Mouse (Mus musculus) liver, embryonic 13.5 days (tissue): ENCODE data around the gene Smagp. TPM values are rescaled to one million over a fixed set of nuclear protein-coding genes. Genes with fewer than 3 reads are reported as not detected.

ENCODE experiments used
- ATAC-seq: fragments of 200-750 bp; cut with Nextera tagmentation; 2 replicates; pipeline ENCODE4 v1.8.0; 2017; ENCODE audit warnings: low read depth, mild to moderate bottlenecking, moderate number of reproducible peaks, moderate library complexity
- DNase-seq: peaks from one replicate; pipeline ENCODE4 v3.0.0; 2022
- H3K27ac ChIP-seq: fragments of 300-500 bp; sonication (generic); 2 replicates; pipeline ENCODE4 v1.5.1; 2015; ENCODE audit warnings: moderate library complexity, mild to moderate bottlenecking, inconsistent platforms
- H3K27me3 ChIP-seq: fragments of 300-500 bp; sonication (generic); 2 replicates; pipeline ENCODE4 v1.6.1; 2015; ENCODE audit warnings: mild to moderate bottlenecking, inconsistent platforms
- H3K36me3 ChIP-seq: fragments of 300-500 bp; sonication (generic); 2 replicates; pipeline ENCODE4 v1.6.1; 2015; ENCODE audit warnings: mild to moderate bottlenecking, inconsistent platforms
- H3K4me1 ChIP-seq: fragments of 300-500 bp; sonication (generic); replicated peaks from 2 replicates; pipeline ENCODE4 v1.6.1; 2015; ENCODE audit warnings: inconsistent platforms
- H3K4me2 ChIP-seq: fragments of 300-500 bp; sonication (generic); 2 replicates; pipeline ENCODE4 v1.6.1; 2015; ENCODE audit warnings: inconsistent platforms, mild to moderate bottlenecking, moderate library complexity
- H3K4me3 ChIP-seq: fragments of 300-500 bp; sonication (generic); replicated peaks from 2 replicates; pipeline ENCODE4 v1.5.1; 2015; ENCODE audit warnings: mild to moderate bottlenecking, inconsistent platforms
- H3K9ac ChIP-seq: fragments of 300-500 bp; sonication (generic); 2 replicates; pipeline ENCODE4 v1.6.1; 2015; ENCODE audit warnings: mild to moderate bottlenecking, inconsistent platforms
- H3K9me3 ChIP-seq: fragments of 300-500 bp; sonication (generic); replicated peaks from 2 replicates; pipeline ENCODE4 v1.6.1; 2016; ENCODE audit warnings: inconsistent platforms
- WGBS: fragments of 180-500 bp; shearing (Covaris S2); methylation state at CpG from one replicate; pipeline ENCODE4 v1.1.7; 2015; ENCODE audit not compliant: insufficient replicate concordance; 5-methylcytosine and 5-hydroxymethylcytosine counted together
- microRNA-seq: library from miRNA; unstranded; fragments of <30 nt; microRNA quantifications from one replicate; pipeline ENCODE4, GENCODE M21; 2016
- polyA plus RNA-seq: library from polyadenylated mRNA; unstranded; fragments of >200 nt; fragmentation: Nextera tagmentation; extraction: Ambion mirVana; gene quantifications from 2 replicates; pipeline ENCODE4 v1.2.1, GENCODE M21; 2015

The Smagp gene
- polyA plus RNA-seq, 1 experiment from 2014 or later = 7.9 TPM

DNA sequence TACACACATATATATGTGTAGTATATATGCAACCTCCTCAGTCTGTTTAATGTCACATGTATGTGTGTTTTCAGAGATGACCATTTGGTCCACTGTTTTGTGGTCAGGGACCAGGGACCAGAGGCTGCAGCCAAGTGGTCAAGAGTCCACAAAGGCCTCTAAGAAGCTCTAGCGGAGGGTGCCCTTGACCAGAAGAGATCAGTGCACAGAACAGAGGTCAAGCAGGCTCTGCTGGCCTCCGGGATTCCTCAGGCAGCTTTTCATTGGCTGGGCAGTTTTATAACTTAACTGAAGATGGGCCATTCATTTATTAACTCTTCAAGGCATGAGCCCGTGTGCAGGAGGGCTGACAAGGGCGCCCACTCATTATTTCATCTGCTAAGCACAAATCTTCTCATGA is 49.6 kb downstream of the Smagp start:
- 72% methylated on average over 4 of the region's 4 CpGs for WGBS
- no peak for DNase-seq
- peaks cover 9% of the 10 kb centered on the region for H3K27me3 ChIP-seq
- no peaks in the 10 kb centered on the region for H3K36me3 ChIP-seq
- no peak overlapping the region for H3K4me2 ChIP-seq
- H3K4me3 ChIP-seq = no peak overlapping the region
- no peak for ATAC-seq
- H3K27ac ChIP-seq = no peak overlapping the region
- no peaks in the 10 kb centered on the region for H3K9me3 ChIP-seq
- no peak overlapping the region for H3K9ac ChIP-seq
- no peaks in the 10 kb centered on the region for H3K4me1 ChIP-seq

DNA sequence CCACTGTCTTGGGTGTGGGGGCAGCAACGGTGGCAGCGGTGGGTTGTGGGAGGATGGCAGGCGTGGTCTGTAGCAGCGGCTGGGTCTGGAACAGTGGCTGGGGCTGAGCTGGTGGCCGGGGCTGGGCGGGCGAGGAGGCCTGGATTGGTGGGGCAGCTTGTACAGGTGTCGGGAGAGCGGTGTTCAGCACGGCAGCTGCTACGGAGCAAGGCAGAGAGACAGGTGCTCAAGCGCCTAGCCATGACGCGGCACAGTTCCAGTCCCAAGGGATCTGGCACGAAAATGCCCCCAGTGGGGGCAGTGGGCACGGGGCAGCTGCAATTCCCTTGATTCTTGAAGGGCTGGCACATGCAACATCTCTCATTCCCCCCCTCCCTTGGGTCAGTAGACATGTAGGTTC is 50.8 kb downstream of the Smagp start:
- no peak for DNase-seq
- Histone ChIP-seq H3K9me3 (no peaks in the 10 kb centered on the region), H3K27me3 (peaks cover 9% of the 10 kb centered on the region), H3K36me3 (no peaks in the 10 kb centered on the region), H3K4me2 (no peak overlapping the region), H3K4me1 (no peaks in the 10 kb centered on the region), H3K9ac (no peak overlapping the region), H3K4me3 (no peak overlapping the region), H3K27ac (no peak overlapping the region)
- WGBS = 79% methylated on average over 16 of the region's 16 CpGs
- ATAC-seq = no peak

DNA sequence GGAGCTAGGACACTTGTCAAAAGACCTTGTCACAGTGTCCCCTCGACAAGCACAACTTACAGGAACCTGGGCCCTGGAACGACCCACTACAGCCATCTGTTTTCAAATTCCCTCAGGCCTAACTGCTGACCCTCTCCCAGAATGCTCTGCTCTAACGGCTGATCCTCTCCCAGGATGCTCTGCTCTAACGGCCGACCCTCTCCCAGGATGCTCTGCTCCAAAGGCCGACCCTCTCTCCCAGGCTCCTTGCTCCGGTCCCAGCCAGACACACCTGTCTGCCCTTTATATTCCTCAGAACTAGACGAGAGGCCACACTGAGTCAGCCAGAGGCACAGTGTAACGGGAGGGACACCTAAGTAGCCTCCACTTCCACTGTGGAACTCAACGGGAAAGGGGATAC is 56.6 kb downstream of the Smagp start:
- Histone ChIP-seq H3K36me3 (no peaks in the 10 kb centered on the region), H3K9me3 (no peaks in the 10 kb centered on the region), H3K4me2 (no peak overlapping the region), H3K4me1 (no peaks in the 10 kb centered on the region), H3K4me3 (no peak overlapping the region), H3K27ac (no peak overlapping the region), H3K27me3 (peaks cover 23% of the 10 kb centered on the region), H3K9ac (no peak overlapping the region)
- 75% methylated on average over 10 of the region's 10 CpGs for WGBS
- ATAC-seq (no peak), DNase-seq (no peak)

DNA sequence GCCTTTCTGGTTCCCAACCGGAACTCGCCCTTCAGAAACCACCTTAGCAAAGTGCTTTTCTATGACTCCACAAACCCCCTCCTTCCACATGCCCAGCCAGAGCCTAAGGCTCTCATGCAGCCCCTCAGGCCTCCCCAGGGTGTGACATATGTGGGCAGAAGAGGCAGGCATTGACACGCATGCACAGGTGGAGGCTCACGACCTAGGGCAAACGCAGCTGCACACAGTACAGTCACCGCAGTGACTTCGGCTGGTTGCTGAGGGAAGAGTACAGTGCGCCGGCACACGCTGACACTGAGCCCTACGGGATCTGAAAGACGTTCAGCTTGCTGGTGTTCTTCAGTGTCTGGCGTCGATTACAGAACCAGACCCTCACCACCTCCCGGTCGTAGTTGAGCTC is 58.8 kb downstream of the Smagp start:
- Histone ChIP-seq H3K9me3 (no peaks in the 10 kb centered on the region), H3K36me3 (no peaks in the 10 kb centered on the region)
- no peak for DNase-seq

DNA sequence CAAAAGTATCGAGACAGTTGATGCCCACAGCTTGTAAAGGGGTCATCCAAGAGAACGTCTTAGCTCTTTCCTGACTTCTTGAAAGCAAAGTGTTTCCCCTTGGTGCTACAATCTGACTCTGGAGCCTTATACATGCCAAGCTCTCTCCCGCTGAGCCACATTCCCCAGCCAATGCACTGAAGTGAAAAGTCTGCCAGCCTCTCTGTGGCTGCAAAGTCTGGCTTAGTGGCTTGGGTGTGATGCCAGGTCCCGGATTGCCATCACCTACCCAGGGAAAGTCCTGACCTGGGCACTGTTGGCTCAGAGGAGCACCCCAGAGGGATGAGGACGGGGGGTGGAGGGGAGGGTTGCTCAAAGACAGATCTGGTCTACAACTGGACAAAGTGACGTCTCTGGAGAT is 59.9 kb downstream of the Smagp start:
- 53% methylated on average over 6 of the region's 6 CpGs for WGBS
- H3K4me3 ChIP-seq = no peak overlapping the region

More for the DNA sequence above, 58.8 kb downstream of the Smagp start:
- Histone ChIP-seq H3K9ac (no peak overlapping the region), H3K27ac (no peak overlapping the region), H3K4me1 (no peaks in the 10 kb centered on the region), H3K4me2 (no peak overlapping the region), H3K27me3 (peaks cover 17% of the 10 kb centered on the region), H3K4me3 (no peak overlapping the region)
- WGBS = 78% methylated on average over 16 of the region's 16 CpGs
- ATAC-seq = no peak

DNA sequence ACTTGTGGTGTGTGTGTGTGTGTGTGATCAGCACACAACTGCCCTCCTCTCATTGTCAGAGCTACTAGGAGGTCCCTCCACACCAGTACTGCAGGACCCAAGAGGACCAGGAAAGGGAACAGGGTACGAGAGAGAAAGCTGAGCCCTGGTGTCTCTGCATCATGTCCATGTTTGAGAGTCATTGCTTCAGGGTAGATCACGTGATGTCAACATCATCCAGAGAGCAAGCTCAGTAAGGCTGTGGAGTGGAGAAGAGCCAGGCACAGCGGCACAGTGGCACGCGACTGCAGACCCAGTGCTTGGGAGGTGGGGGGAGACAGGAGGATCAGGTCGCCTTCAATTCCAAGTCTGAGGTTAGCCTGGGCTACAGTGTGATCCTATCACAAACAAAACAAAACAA is 60.3 kb downstream of the Smagp start:
- DNase-seq (no peak), ATAC-seq (no peak)
- no peak overlapping the region for H3K27ac ChIP-seq
- no peak overlapping the region for H3K4me2 ChIP-seq
- no peak overlapping the region for H3K4me3 ChIP-seq
- H3K9ac ChIP-seq = no peak overlapping the region
- no peaks in the 10 kb centered on the region for H3K9me3 ChIP-seq
- no peaks in the 10 kb centered on the region for H3K4me1 ChIP-seq
- H3K27me3 ChIP-seq = peaks cover 14% of the 10 kb centered on the region; the same call in 1 of the 2 replicates
- 62% methylated on average over 6 of the region's 6 CpGs for WGBS
- H3K36me3 ChIP-seq = no peaks in the 10 kb centered on the region

More for the DNA sequence above, 59.9 kb downstream of the Smagp start:
- DNase-seq = no peak
- Histone ChIP-seq H3K9ac (no peak overlapping the region), H3K27me3 (peaks cover 14% of the 10 kb centered on the region; the same call in 1 of the 2 replicates), H3K9me3 (no peaks in the 10 kb centered on the region), H3K36me3 (no peaks in the 10 kb centered on the region), H3K27ac (no peak overlapping the region), H3K4me1 (no peaks in the 10 kb centered on the region), H3K4me2 (no peak overlapping the region)
- no peak for ATAC-seq

DNA sequence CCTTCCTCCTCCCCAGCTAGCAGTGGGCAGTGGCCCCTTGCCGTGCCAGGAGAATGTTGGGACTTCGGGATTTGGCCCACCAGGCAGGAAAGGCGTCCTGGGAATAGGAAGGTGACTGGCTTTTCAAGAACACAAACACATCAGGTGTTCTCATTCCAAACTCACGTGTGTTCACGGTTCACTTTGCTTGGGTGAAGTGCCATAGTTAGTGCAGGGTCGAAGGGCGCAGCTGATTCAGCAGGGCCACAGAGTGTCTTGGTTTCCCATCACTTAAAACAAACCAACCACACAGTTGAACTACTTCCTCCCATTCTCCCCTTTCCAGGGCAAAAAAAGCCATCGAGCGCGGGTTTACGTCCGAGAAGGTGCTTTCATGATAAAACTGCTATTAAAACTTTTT is 61.4 kb downstream of the Smagp start:
- no peaks in the 10 kb centered on the region for H3K9me3 ChIP-seq
- DNase-seq = no peak
- H3K4me1 ChIP-seq = no peaks in the 10 kb centered on the region
- H3K27ac ChIP-seq = no peak overlapping the region
- H3K36me3 ChIP-seq = no peaks in the 10 kb centered on the region
- 58% methylated on average over 12 of the region's 12 CpGs for WGBS
- no peak overlapping the region for H3K9ac ChIP-seq
- peaks cover 14% of the 10 kb centered on the region; the same call in 1 of the 2 replicates for H3K27me3 ChIP-seq
- ATAC-seq = no peak
- no peak overlapping the region for H3K4me2 ChIP-seq
- no peak overlapping the region for H3K4me3 ChIP-seq

DNA sequence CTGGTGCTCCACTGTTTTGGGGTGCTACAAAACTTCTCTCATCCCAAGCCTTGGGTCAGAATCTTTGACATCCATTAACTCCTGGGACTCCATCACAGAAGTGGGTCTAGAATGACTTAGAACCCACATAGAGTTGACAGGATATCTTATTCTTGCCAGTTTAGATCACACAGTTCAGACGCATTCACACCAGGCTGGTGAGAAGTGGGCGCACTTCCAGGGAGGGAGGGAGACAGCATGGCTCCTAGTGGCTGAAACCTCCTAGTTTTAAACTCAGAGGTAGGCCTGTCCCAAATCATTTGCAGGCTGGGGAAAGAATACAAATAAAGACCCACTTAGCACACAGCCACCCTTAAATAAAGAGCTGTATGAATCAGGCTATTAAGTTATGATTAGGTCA is 62.4 kb downstream of the Smagp start:
- Histone ChIP-seq H3K9ac (no peak overlapping the region), H3K4me1 (no peaks in the 10 kb centered on the region), H3K4me2 (no peak overlapping the region), H3K36me3 (no peaks in the 10 kb centered on the region), H3K27ac (no peak overlapping the region), H3K27me3 (peaks cover 14% of the 10 kb centered on the region), H3K9me3 (no peaks in the 10 kb centered on the region), H3K4me3 (no peak overlapping the region)
- 80% methylated on average over 2 of the region's 2 CpGs for WGBS
- ATAC-seq (no peak), DNase-seq (no peak)

DNA sequence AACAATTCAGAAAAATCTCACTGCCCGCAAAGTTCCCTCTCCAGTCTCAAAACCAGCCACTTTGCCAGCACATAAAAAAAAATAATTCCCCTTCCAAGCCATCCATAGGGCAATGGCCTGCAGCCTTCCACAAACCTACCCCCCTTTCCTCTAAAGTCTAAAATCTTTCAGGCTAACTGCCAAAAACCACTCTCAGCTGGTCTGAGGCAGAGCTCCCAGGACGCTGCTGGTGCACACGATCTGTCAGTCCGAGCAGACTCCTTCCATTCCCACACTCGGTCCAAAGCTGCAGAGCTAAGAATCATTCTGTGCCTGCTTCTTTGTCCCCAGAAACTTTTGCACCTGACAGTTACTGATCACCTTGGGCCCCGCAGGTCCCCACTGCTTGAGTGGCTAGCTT is 62.8 kb downstream of the Smagp start:
- Histone ChIP-seq H3K9ac (no peak overlapping the region), H3K4me3 (no peak overlapping the region), H3K27me3 (peaks cover 14% of the 10 kb centered on the region), H3K36me3 (no peaks in the 10 kb centered on the region), H3K27ac (no peak overlapping the region), H3K4me1 (no peaks in the 10 kb centered on the region), H3K9me3 (no peaks in the 10 kb centered on the region), H3K4me2 (no peak overlapping the region)
- no peak for ATAC-seq
- WGBS = 61% methylated on average over 6 of the region's 6 CpGs
- DNase-seq = no peak

Small RNAs within 50 kb of the gene (microRNA-seq; reads per million reads assigned to microRNA genes)
- gene Mir6961 = not detected

Other genes starting within 250 kb of the Smagp start
- gene Gm5475, start 214.8 kb downstream of the Smagp start, polyA plus RNA-seq = not detected in 2 replicates
- gene Slc11a2, start 211.9 kb downstream of the Smagp start, polyA plus RNA-seq = 46.8 and 57.1 TPM in 2 replicates
- gene Letmd1, start 167.9 kb downstream of the Smagp start, polyA plus RNA-seq = 14.4 and 15.0 TPM in 2 replicates
- gene Csrnp2, start 141.5 kb downstream of the Smagp start, polyA plus RNA-seq = 1.1 and 1.3 TPM in 2 replicates
- gene Tfcp2, start 84.9 kb downstream of the Smagp start, polyA plus RNA-seq = 4.4 and 4.6 TPM in 2 replicates
- gene Pou6f1, start 37.0 kb downstream of the Smagp start, polyA plus RNA-seq = 0.10 and 0.23 TPM in 2 replicates
- gene Dazap2, start 21.6 kb downstream of the Smagp start, polyA plus RNA-seq = 141 and 173 TPM in 2 replicates
- 19.7 and 25.7 TPM in 2 replicates for gene Bin2, start 32.6 kb upstream of the Smagp start, polyA plus RNA-seq
- gene Cela1, start 51.0 kb upstream of the Smagp start, polyA plus RNA-seq = 8.2 and 11.8 TPM in 2 replicates
- 1.1 and 1.3 TPM in 2 replicates for gene Galnt6, start 92.4 kb upstream of the Smagp start, polyA plus RNA-seq
- 0.34 and 0.51 TPM in 2 replicates for gene Slc4a8, start 124.8 kb upstream of the Smagp start, polyA plus RNA-seq
- gene Scn8a, start 232.9 kb upstream of the Smagp start, polyA plus RNA-seq = 0.10 and 0.27 TPM in 2 replicates